Comparison of ENCODE assay signal across 9 mouse cellular contexts in the genomic region with DNA sequence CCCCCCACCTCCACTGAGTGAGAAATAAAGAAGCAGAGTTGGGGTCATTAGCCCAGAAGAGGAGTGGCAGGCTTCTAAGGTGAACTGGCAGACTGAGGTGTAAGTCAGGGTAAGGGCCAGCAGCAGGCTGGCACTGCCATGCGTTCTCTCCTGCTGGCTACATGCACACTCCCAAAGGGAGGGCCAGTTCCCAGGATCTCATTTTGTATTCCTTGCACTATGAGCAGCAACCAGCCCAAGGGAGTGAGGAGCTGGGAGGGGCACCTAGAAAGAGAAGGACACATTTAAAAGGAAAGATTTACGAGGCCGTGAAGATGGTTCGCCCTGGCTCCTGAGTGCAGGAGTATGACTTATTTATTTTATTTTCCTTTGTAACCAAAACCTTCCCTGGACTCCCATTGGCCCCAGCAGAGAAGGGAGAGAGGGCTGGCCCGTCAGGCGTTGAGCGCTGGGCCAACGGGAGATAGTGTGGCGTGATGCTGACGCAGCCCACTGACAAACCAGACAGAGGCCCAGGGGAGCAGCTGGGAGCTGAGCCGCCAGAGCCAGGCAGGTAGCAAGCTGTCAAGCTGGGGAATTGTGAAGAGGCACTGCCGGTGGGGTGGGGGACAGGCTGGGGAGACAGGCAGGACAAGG.
DNase-seq lines count a peak whose midpoint lies in the region; ATAC-seq and TF ChIP-seq lines count a peak whose summit lies in the region.
"Had no signal": no experiment of that assay in that cellular context is flagged by ENCODE, and none has a peak within 500 bp of the region (broad histone marks: within the 10 kb centered on the region; RNA-seq: fewer than 3 reads in every experiment).

No protein-coding gene starts in this region.

- WGBS in intestine, postnatal 0 days: 41% methylated on average over 12 of the region's 12 CpGs
- WGBS in stomach, embryonic 16.5 days: 30% methylated on average over 12 of the region's 12 CpGs
- 57% methylated on average over 12 of the region's 12 CpGs for WGBS in forebrain, embryonic 13.5 days

- 0 out of 2 replicates have a peak, but pooled peaks cover 8% of the 10 kb centered on the region for H3K4me1 ChIP-seq in intestine, postnatal 0 days (replicated peaks; ENCODE audit: control insufficient read depth, insufficient read depth, low read length)
- 0 out of 2 replicates have a peak, but pooled peaks cover 2% of the 10 kb centered on the region for H3K4me1 ChIP-seq in stomach, embryonic 16.5 days (ENCODE audit: control insufficient read depth, insufficient read depth, low read length)
- no peaks in the 10 kb centered on the region for H3K4me1 ChIP-seq in forebrain, embryonic 13.5 days

- H3K9ac ChIP-seq in intestine, postnatal 0 days (ENCODE audit: low read depth, low read length): no peak overlapping the region
- H3K9ac ChIP-seq in stomach, embryonic 16.5 days (ENCODE audit: low read length): no peak overlapping the region
- H3K9ac ChIP-seq in forebrain, embryonic 13.5 days: no peak overlapping the region
- H3K9ac ChIP-seq: liver, embryonic 14.5 days had no signal

- ATAC-seq in intestine, postnatal 0 days: 0 out of 2 replicates have a peak, but pooled peaks have one; percentile 34
- ATAC-seq in stomach, embryonic 16.5 days (ENCODE audit: insufficient read depth, low FRiP score): no peak
- no peak for ATAC-seq in forebrain, embryonic 13.5 days

- no peak overlapping the region for H3K27ac ChIP-seq in intestine, postnatal 0 days (ENCODE audit: low read depth, low read length)
- H3K27ac ChIP-seq in stomach, embryonic 16.5 days (ENCODE audit: low read length): no peak overlapping the region
- no peak overlapping the region for H3K27ac ChIP-seq in forebrain, embryonic 13.5 days
- H3K27ac ChIP-seq: liver, embryonic 14.5 days had no signal

- H3K9me3 ChIP-seq in intestine, postnatal 0 days (ENCODE audit: control insufficient read depth): no peaks in the 10 kb centered on the region
- no peaks in the 10 kb centered on the region for H3K9me3 ChIP-seq in stomach, embryonic 16.5 days (replicated peaks; ENCODE audit: control insufficient read depth, low read length)
- H3K9me3 ChIP-seq in forebrain, embryonic 13.5 days (replicated peaks): no peaks in the 10 kb centered on the region

- TF ChIP-seq CTCF in intestine, postnatal 0 days (IDR thresholded peaks at IDR 0.05; ENCODE audit: low read depth): no peak

- intact Hi-C loops in gastrocnemius, postnatal 36 days (cut with DNase I): no loop called here

- H3K4me3 ChIP-seq in intestine, postnatal 0 days (ENCODE audit: low read depth, low read length): no peak overlapping the region
- H3K4me3 ChIP-seq in stomach, embryonic 16.5 days (replicated peaks; ENCODE audit: low read length): no peak overlapping the region
- no peak overlapping the region for H3K4me3 ChIP-seq in forebrain, embryonic 13.5 days

- H3K27me3 ChIP-seq in intestine, postnatal 0 days (replicated peaks; ENCODE audit: control insufficient read depth, insufficient read depth, low read length): no peaks in the 10 kb centered on the region
- no peaks in the 10 kb centered on the region for H3K27me3 ChIP-seq in stomach, embryonic 16.5 days (ENCODE audit: control insufficient read depth, insufficient read depth, low read length)
- no peaks in the 10 kb centered on the region for H3K27me3 ChIP-seq in forebrain, embryonic 13.5 days

- H3K36me3 ChIP-seq in intestine, postnatal 0 days (ENCODE audit: control insufficient read depth, insufficient read depth): no peaks in the 10 kb centered on the region
- no peaks in the 10 kb centered on the region for H3K36me3 ChIP-seq in stomach, embryonic 16.5 days (ENCODE audit: control insufficient read depth, insufficient read depth, low read length)
- no peaks in the 10 kb centered on the region for H3K36me3 ChIP-seq in forebrain, embryonic 13.5 days (ENCODE audit: poor library complexity, severe bottlenecking)

- DNase-seq in gastrocnemius, adult 8-10 months (ENCODE audit: low spot score in 2 of 2): peak; percentile 5 to 7
- DNase-seq in gastrocnemius, postnatal 36 days: no peak
- DNase-seq in retina, postnatal 1 day: peak; percentile 55
- no peak for DNase-seq in retina, embryonic 14.5 days (ENCODE audit: low spot score)
- DNase-seq in T-cell, adult 2 months (ENCODE audit: low spot score): no peak

- peak overlapping the region; percentile 30 for H3K4me2 ChIP-seq in intestine, postnatal 0 days (replicated peaks; ENCODE audit: low read depth)
- H3K4me2 ChIP-seq in stomach, embryonic 16.5 days (ENCODE audit: low read depth, low read length): peak overlapping the region; percentile 33; the same call in 1 of the 2 replicates
- H3K4me2 ChIP-seq in forebrain, embryonic 13.5 days: no peak overlapping the region

Comparison
In these comparisons a context has a peak if more than half of its experiments do, and no peak if none do; other contexts are left out.
1. DNase-seq: peak in gastrocnemius, adult 8-10 months (2 of 2) and retina, postnatal 1 day (single experiment); none in gastrocnemius, postnatal 36 days (0 of 2), retina, embryonic 14.5 days (single experiment) and T-cell, adult 2 months (single experiment).